Mouse (Mus musculus): ENCODE results near the gene Iffo1.

Gene Iffo1

GRCm38 (mm10) chr6:125142436-125142835, 2.6 kb upstream of the Iffo1 start:
- DNase-seq (ENCODE audit: low read depth) = peak; percentile 47

- DNase-seq (ENCODE audit: low read depth) = peak; percentile 73
Observed at GRCm38 (mm10) chr6:125143128-125143527, 1.9 kb upstream of the Iffo1 start.

- DNase-seq (ENCODE audit: low read depth) = no peak
Observed at GRCm38 (mm10) chr6:125143904-125144303, 1.1 kb upstream of the Iffo1 start.

- DNase-seq (ENCODE audit: low read depth) = peak; percentile 67
Observed at GRCm38 (mm10) chr6:125145479-125145951, 474 bp downstream of the Iffo1 start.

- peak; percentile 48 for DNase-seq (ENCODE audit: low read depth)
Observed at GRCm38 (mm10) chr6:125146148-125146547, 1.1 kb downstream of the Iffo1 start.

GRCm38 (mm10) chr6:125146797-125147196, 1.8 kb downstream of the Iffo1 start:
- no peak for DNase-seq (ENCODE audit: low read depth)

GRCm38 (mm10) chr6:125147329-125147728, 2.3 kb downstream of the Iffo1 start:
- no peak for DNase-seq (ENCODE audit: low read depth)

- no peak for DNase-seq (ENCODE audit: low read depth)
Observed at GRCm38 (mm10) chr6:125148251-125148925, 3.3 kb downstream of the Iffo1 start.

- DNase-seq (ENCODE audit: low read depth) = peak; percentile 32
Observed at GRCm38 (mm10) chr6:125148926-125149568, 4.0 kb downstream of the Iffo1 start.

GRCm38 (mm10) chr6:125149569-125149950, 4.5 kb downstream of the Iffo1 start:
- no peak for DNase-seq (ENCODE audit: low read depth)

GRCm38 (mm10) chr6:125152212-125153017, 7.4 kb downstream of the Iffo1 start:
- no peak for DNase-seq (ENCODE audit: low read depth)

- no peak for DNase-seq (ENCODE audit: low read depth)
Observed at GRCm38 (mm10) chr6:125153018-125153389, 8.0 kb downstream of the Iffo1 start.

GRCm38 (mm10) chr6:125153682-125154081, 8.6 kb downstream of the Iffo1 start:
- DNase-seq (ENCODE audit: low read depth) = no peak

- DNase-seq (ENCODE audit: low read depth) = peak; percentile 70
Observed at GRCm38 (mm10) chr6:125154550-125154949, 9.5 kb downstream of the Iffo1 start.

- no peak for DNase-seq (ENCODE audit: low read depth)
Observed at GRCm38 (mm10) chr6:125155262-125155661, 10.2 kb downstream of the Iffo1 start.

GRCm38 (mm10) chr6:125156491-125156890, 11.4 kb downstream of the Iffo1 start:
- DNase-seq (ENCODE audit: low read depth) = no peak

GRCm38 (mm10) chr6:125156903-125157614, 12.0 kb downstream of the Iffo1 start:
- no peak for DNase-seq (ENCODE audit: low read depth)

- DNase-seq (ENCODE audit: low read depth) = no peak
Observed at GRCm38 (mm10) chr6:125158944-125159492, 14.0 kb downstream of the Iffo1 start.

- DNase-seq (ENCODE audit: low read depth) = no peak
Observed at GRCm38 (mm10) chr6:125159773-125160557, 14.9 kb downstream of the Iffo1 start.

GRCm38 (mm10) chr6:125160558-125160853, 15.5 kb downstream of the Iffo1 start:
- no peak for DNase-seq (ENCODE audit: low read depth)
